Mouse (Mus musculus) left cerebral cortex, adult 11 months (tissue): ENCODE data around the gene Icmt.

Experiments used
- DNase-seq: peaks from one replicate; pipeline ENCODE4 v3.0.0; 2022; ENCODE audit warnings: low spot score

Icmt gene

GRCm38 (mm10) chr4:152296874-152297861, at the start of gene Icmt:
TSS of gene Icmt (plus strand) at chr4:152297227.
- DNase-seq: peak; percentile 98

- no peak for DNase-seq
Measured at GRCm38 (mm10) chr4:152250615-152251014, 46.4 kb upstream of the Icmt start.

GRCm38 (mm10) chr4:152253183-152253759, 43.8 kb upstream of the Icmt start:
- DNase-seq: no peak

DNA sequence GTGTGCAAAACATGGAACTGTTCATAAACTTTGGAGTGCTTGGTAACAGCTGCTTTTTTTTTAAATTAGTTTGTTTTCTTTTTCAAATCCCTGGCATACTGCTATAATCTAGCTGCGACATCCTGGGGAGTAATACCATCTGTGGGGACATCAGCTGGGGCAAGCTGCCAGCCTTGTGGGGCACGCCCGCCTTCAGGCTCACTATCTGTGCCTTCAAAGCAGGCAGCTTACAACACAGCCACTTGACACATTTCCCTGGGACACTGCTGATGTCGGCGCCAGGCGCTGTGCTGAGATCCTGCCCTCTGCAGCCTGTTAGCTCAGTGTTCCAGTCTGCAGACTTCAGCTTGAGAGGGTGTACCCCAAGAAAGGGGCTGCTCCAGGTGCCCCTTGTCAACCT, 40.0 kb upstream of the Icmt start:
- DNase-seq: no peak

GRCm38 (mm10) chr4:152260451-152260850, 36.6 kb upstream of the Icmt start:
- no peak for DNase-seq

GRCm38 (mm10) chr4:152262187-152262586, 34.8 kb upstream of the Icmt start:
- no peak for DNase-seq

GRCm38 (mm10) chr4:152263089-152263488, 33.9 kb upstream of the Icmt start:
- no peak for DNase-seq

GRCm38 (mm10) chr4:152263512-152264176, 33.4 kb upstream of the Icmt start:
- no peak for DNase-seq

DNA sequence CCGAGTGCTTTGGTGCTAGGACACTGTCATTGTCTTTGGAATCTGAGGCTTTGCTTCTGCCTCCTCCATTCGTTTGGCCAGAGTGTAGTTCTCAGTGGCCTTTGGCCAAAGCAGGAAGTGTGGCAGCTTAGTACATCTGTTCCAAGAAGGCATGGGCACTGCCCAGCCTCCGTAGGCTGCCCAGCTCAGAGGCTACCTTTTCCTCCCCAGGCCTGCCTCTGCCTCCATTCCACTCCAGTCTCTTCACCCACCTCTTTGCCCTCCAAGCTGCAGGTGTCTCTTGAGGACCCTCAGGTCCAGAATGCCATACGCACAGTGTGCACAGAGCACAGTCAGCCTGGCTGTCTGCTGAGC, 32.9 kb upstream of the Icmt start:
- no peak for DNase-seq

GRCm38 (mm10) chr4:152264867-152265568, 32.0 kb upstream of the Icmt start:
- DNase-seq: no peak

- DNase-seq: no peak
Measured at GRCm38 (mm10) chr4:152265791-152266190, 31.2 kb upstream of the Icmt start.

DNA sequence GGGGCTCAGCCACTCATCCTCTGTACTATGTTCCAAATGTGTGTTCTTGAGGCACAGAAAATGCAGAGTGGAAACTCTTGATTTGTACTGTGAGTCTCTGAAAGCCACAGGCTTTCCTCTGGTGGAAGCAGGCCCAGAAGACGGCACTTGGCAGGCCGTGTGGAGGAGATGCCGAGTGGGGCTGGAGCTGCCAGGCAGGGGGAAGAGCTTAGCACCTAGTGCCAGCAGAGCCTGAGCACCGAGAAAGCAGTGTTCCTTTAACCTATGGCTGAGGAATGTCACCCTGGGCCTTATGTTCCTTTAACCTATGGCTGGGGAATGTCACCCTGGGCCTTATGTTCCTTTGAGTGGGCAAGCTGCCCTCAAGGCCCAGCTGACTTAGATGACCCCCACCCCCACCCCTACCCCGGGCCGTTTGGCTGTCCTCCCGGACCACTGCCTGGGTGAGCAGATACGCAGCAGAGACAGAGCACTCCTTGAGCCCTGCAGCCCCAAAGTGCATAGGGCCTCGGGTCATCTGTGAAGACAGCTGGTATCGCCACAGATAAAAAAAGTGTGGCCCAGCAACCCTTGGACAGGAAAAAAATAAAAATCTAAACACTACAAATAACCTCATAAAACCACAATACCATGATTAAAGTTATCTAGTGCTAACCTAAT, 30.7 kb upstream of the Icmt start:
- DNase-seq: no peak

- DNase-seq: no peak
Measured at GRCm38 (mm10) chr4:152267748-152268369, 29.2 kb upstream of the Icmt start.

DNA sequence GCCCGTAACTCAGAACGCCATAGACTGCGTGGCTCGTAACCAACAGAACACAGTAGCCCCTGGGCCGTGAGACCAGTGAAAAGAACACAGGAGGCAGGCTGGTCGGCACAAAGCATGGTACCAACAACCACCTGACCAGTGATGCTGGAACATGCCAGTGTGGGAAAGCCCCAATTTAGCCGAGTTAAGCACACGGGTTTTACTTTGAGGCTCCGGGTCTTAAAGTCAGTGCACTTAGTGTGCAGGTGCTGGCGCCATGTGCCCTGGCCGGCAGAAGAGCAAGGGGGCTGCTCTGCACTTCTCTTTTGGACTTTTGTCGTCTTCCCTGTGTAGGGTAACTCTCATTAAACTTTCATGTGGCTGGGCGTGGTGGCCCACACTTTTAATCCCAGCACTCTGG, 27.1 kb upstream of the Icmt start:
- no peak for DNase-seq

DNA sequence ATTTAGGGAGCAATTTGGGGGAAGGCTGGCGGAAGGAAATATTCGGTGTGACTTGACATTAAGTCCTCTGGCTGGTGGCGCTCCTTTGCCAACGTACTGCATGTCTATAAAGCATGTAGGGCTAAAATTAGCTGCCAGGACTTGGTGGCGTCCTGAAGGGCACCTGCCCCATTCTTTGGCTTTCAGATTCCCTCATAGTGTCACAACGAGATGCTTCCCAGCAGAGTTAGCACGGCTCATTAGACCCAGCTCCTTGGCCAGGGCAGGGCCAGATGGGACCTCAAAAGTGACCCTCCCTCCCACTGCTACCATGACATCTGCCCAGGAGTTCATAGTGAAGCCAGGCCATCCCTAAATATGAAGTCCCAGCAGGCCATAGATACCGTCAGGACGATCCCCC, 26.4 kb upstream of the Icmt start:
- DNase-seq: no peak

DNA sequence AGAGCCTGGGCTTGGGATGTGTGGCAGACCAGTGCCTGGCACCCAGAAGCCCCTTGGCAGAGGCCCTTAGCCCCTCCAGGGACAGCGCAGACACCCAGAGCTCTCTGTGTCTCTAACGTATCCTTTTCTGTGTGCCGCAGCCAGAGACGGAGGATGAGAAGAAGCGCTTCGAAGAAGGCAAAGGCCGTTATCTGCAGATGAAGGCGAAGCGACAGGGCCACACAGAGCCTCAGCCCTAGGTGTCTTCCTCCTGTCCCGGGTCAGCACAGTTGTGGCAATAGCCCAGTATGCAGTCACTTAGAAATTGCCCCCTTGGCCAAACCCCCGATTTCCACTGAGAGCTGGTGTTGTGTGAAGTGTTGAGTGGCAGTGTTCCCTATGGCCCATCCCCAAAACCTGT, 25.7 kb upstream of the Icmt start:
- DNase-seq: no peak

DNA sequence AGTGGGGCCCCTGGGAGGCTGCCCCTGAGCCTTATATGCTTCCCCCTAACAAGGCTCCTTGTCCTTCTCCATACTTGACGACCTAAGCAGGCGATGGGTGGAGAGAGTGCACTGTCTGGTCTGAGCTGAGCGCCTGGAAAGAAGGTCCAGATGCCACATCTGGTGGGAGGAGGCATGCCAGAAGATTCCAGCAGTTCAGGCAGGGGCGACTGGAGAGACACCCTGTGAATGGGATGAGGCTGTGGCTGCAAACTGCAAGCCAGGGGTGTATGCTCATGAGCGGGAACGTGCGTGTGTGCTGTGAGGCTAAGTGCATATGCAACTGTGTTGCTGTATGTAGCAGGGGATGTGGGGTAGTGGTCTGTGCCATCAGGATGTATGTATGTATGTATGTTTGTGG, 25.0 kb upstream of the Icmt start:
- no peak for DNase-seq

DNA sequence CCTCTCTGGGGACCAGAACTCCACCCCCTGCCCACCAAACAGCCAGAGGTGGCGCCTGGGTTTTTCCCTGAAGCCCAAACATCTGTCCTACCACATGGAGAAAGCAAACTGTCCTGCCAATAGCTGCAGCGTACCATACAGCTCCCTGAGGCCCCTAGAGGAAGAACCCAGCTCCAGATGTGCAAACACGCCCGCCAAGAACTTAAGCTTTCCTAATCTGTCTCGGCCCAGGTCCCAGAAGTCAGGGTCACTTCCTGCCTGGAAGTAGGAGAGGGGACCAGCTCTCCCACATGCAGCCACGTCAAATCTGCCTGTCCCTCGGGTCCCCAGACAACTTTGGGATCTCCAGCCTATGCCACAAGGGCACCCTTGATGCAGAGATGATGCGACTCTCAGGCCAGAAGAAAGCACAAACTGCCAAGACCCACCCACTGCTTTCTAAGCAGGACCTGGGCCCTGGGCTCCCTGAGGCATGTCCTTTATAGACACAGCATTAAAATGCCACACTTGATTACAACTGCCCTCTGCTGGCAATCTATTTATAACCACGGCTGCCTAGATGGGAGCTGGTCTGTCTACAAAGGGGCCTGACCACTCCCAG, 24.5 kb upstream of the Icmt start:
- DNase-seq: no peak

DNA sequence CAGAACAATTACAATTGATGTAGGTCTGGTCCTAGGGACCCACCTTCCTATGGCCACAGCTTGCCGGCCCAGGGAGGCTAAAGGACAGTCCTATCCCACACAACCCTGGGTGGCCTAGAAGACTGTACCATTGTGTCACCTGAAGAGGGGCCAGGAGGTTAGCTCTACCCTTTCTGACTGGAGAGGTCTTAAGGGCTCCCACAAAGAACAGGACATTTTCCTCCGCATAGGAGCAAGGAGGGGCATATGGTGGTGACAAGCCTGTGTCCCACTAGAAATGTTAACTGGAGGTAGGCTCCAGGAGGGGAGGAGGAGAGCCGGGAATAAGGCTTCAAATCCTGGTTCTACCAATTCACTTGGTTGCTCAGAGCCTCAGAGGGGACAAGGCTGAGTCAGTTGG, 23.8 kb upstream of the Icmt start:
- DNase-seq: no peak

DNA sequence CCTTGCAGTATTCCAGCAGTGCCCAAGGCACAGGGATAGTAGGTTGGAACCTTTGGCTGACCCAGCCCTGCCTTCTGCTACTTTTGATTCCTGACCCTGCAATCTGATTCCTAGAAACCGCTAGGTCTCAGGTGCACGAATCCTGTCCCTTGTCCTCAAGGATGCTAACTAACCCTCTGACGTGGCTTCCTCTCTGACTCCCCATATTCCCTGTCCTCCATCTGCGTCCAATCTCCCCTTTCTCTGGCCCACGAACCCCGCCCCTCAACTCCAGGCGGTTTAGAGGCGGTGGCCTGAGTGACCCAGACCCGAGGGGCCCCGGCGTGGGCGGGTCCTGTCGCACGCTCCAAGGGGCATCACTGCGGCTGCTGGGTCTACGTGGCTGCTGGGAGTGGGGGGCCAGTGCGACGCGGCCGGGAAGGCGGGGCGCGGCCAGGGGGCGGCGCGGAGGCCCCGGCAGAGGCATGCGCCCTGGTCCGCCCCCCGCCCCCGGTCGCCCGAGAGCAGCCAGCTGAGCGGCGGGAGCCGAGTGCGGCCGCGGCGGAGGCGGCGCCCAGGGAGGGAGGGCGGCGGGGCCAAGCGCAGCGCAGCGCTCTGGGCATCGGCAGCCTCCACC, 23.3 kb upstream of the Icmt start, which contains the start of gene Gpr153:
TSS of gene Gpr153 (plus strand) at position 612 of the 616 bp plus-strand sequence.
- DNase-seq: no peak
